Mouse (Mus musculus): ENCODE data around the gene Cpne1. TPM values are rescaled to one million over a fixed set of nuclear protein-coding genes. Genes with fewer than 3 reads are reported as not detected.

Gene Cpne1
- polyA plus RNA-seq, 1 experiment from 2014 or later, result 36.2 TPM

Other genes starting within 250 kb of the Cpne1 start
- gene Uqcc1, start 181.7 kb downstream of the Cpne1 start, polyA plus RNA-seq (2016; fragmentation: Nextera tagmentation; extraction: Ambion mirVana), result 51.0 and 56.6 TPM in 2 replicates
- gene Gm15557, start 171.2 kb downstream of the Cpne1 start, polyA plus RNA-seq (2016; fragmentation: Nextera tagmentation; extraction: Ambion mirVana), result not detected in 2 replicates
- gene Gdf5, start 166.6 kb downstream of the Cpne1 start, polyA plus RNA-seq (2016; fragmentation: Nextera tagmentation; extraction: Ambion mirVana), result 0.07 and 0.23 TPM in 2 replicates
- gene Cep250, start 155.5 kb downstream of the Cpne1 start, polyA plus RNA-seq (2016; fragmentation: Nextera tagmentation; extraction: Ambion mirVana), result 20.7 and 21.4 TPM in 2 replicates
- gene 6430550D23Rik, start 104.0 kb downstream of the Cpne1 start, polyA plus RNA-seq (2016; fragmentation: Nextera tagmentation; extraction: Ambion mirVana), result 1.3 and 1.6 TPM in 2 replicates
- gene Ergic3, start 103.9 kb downstream of the Cpne1 start, polyA plus RNA-seq (2016; fragmentation: Nextera tagmentation; extraction: Ambion mirVana), result 100 and 104 TPM in 2 replicates
- not detected in 2 replicates for gene Fer1l4, start 59.0 kb downstream of the Cpne1 start, polyA plus RNA-seq (2016; fragmentation: Nextera tagmentation; extraction: Ambion mirVana)
- 2.2 and 2.6 TPM in 2 replicates for gene Spag4, start 46.8 kb downstream of the Cpne1 start, polyA plus RNA-seq (2016; fragmentation: Nextera tagmentation; extraction: Ambion mirVana)
- 15.5 and 17.2 TPM in 2 replicates for gene Rbm12, start within 50 bp of the Cpne1 start, polyA plus RNA-seq (2016; fragmentation: Nextera tagmentation; extraction: Ambion mirVana)
- gene Gm28036, start 15.1 kb upstream of the Cpne1 start, polyA plus RNA-seq (2016; fragmentation: Nextera tagmentation; extraction: Ambion mirVana), result 11.1 and 11.6 TPM in 2 replicates
- 302 and 311 TPM in 2 replicates for gene Romo1, start 32.1 kb upstream of the Cpne1 start, polyA plus RNA-seq (2016; fragmentation: Nextera tagmentation; extraction: Ambion mirVana)
- gene Nfs1, start 32.2 kb upstream of the Cpne1 start, polyA plus RNA-seq (2016; fragmentation: Nextera tagmentation; extraction: Ambion mirVana), result 70.7 and 72.0 TPM in 2 replicates
- 328 and 329 TPM in 2 replicates for gene Rbm39, start 68.3 kb upstream of the Cpne1 start, polyA plus RNA-seq (2016; fragmentation: Nextera tagmentation; extraction: Ambion mirVana)
- gene Phf20, start 84.5 kb upstream of the Cpne1 start, polyA plus RNA-seq (2016; fragmentation: Nextera tagmentation; extraction: Ambion mirVana), result 22.1 and 26.2 TPM in 2 replicates
- 2.0 TPM in 2 replicates for gene Cnbd2, start 200.3 kb upstream of the Cpne1 start, polyA plus RNA-seq (2016; fragmentation: Nextera tagmentation; extraction: Ambion mirVana)
- gene Scand1, start 200.7 kb upstream of the Cpne1 start, polyA plus RNA-seq (2016; fragmentation: Nextera tagmentation; extraction: Ambion mirVana), result 57.4 and 65.1 TPM in 2 replicates